Mouse (Mus musculus): Measurements from ENCODE around the gene Timp3. TPM values are rescaled to one million over a fixed set of nuclear protein-coding genes. Genes with fewer than 3 reads are reported as not detected.

Timp3 gene
- 61.5 TPM for polyA plus RNA-seq (2015; fragmentation: Illumina TruSeq; extraction: RNeasy Lipid Tissue Mini Kit (QIAGEN cat#74804); ENCODE audit: low read depth, low replicate concordance)

DNA sequence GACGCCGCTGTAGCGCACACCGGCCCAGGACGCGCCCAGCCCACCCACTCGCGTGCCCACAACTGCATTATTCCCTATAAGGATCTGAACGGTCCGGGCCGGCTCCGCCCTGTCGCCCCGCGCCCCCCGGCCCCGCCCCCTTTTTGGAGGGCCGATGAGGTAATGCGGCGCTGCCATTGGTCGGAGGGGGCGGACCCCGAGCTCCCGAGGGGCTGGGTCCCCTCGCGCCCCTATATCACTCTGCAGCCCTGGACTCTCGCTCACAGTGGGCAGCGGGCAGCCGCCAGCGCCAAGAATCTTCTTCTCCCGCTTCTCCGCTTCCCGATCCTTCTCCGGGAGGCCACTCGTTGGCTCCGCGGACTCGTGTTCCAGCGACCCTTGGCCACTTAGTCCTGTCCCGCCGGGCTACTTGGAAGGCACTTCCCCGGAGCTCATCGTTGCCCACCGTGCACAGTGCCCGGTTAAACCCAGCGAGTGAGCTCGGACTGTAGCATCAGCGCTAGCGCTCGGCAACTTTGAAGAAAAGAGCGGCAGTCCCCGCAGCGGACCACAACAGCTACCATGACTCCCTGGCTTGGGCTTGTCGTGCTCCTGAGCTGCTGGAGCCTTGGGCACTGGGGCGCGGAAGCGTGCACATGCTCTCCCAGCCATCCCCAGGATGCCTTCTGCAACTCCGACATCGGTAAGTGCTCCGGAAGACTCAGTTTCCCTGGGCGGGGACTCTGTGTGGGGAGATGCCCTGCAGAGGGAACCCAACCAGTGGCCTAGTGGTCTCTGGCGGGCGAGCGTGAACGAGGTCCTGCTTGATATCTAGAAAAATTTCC, at the start of gene Timp3:
TSS of gene Timp3 (plus strand) at position 80 of the 824 bp plus-strand sequence.

Other genes starting within 250 kb of the Timp3 start
- gene Syn3, start 198.5 kb downstream of the Timp3 start, polyA plus RNA-seq (2015; fragmentation: Illumina TruSeq; extraction: RNeasy Lipid Tissue Mini Kit (QIAGEN cat#74804); ENCODE audit: low read depth, low replicate concordance), result 9.7 TPM